Mouse (Mus musculus): ENCODE measurements around the gene Yap1.

GRCm38 (mm10) chr9:8032847-8033246 lies 28.5 kb upstream of the Yap1 start:
- no peak for TF ChIP-seq POLR2A (IDR thresholded peaks at IDR 0.05; ENCODE audit: borderline replicate concordance, control insufficient read depth, low read depth, low read length)
- TF ChIP-seq CTCF (IDR thresholded peaks at IDR 0.05; ENCODE audit: control insufficient read depth, insufficient read depth, low read length) = no peak
